Mouse (Mus musculus): ENCODE data around the gene Cryl1. TPM values are rescaled to one million over a fixed set of nuclear protein-coding genes. Genes with fewer than 3 reads are reported as not detected.
A peak's percentile ranks its signal among the peaks of the same experiment; 100 is the strongest.

Gene Cryl1
- polyA plus RNA-seq, 1 experiment from 2014 or later, result 153 TPM

DNA sequence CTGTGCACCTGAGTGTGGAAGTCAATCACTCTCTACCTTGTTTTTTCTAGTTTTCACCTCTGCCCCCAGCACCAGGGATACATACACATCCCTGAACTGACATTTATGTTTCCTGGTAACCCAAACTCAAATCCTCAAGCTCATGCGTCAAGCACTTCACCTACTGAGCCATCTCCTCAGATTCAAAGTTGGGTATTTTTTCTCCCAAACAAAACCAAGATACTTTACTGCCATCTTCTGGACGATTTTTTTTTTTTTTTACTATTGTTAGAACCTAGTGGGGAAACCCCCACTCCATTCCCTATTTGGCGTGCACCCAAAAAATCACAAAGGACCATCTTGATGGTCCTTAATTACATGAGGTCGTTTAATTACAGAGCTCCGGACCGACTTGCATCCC, 10.8 kb upstream of the Cryl1 start:
- Histone ChIP-seq H3K4me2 (replicated peaks; ENCODE audit: low read depth) (no peak overlapping the region), H3K9me3 (ENCODE audit: control insufficient read depth) (no peaks in the 10 kb centered on the region), H3K36me3 (ENCODE audit: control insufficient read depth, insufficient read depth) (no peaks in the 10 kb centered on the region), H3K27ac (ENCODE audit: low read depth, low read length) (no peak overlapping the region), H3K4me3 (ENCODE audit: low read depth, low read length) (no peak overlapping the region), H3K9ac (ENCODE audit: low read depth, low read length) (no peak overlapping the region), H3K4me1 (replicated peaks; ENCODE audit: control insufficient read depth, insufficient read depth, low read length) (no peaks in the 10 kb centered on the region), H3K27me3 (replicated peaks; ENCODE audit: control insufficient read depth, insufficient read depth, low read length) (no peaks in the 10 kb centered on the region)
- no peak for ATAC-seq
- WGBS, result 13% methylated on average over 6 of the region's 6 CpGs
- TF ChIP-seq CTCF (IDR thresholded peaks at IDR 0.05; ENCODE audit: low read depth), result peak; percentile 52

GRCm38 (mm10) chr14:57408100-57408499, 9.8 kb upstream of the Cryl1 start:
- 83% methylated on average over 8 of the region's 8 CpGs for WGBS

GRCm38 (mm10) chr14:57407039-57407987, 9.0 kb upstream of the Cryl1 start:
- H3K9me3 ChIP-seq (ENCODE audit: control insufficient read depth), result no peaks in the 10 kb centered on the region
- peak; percentile 72 for ATAC-seq
- H3K4me3 ChIP-seq (ENCODE audit: low read depth, low read length), result no peak overlapping the region
- H3K4me1 ChIP-seq (replicated peaks; ENCODE audit: control insufficient read depth, insufficient read depth, low read length), result no peaks in the 10 kb centered on the region
- TF ChIP-seq CTCF (IDR thresholded peaks at IDR 0.05; ENCODE audit: low read depth), result peak; percentile 77
- peak overlapping the region; percentile 43 for H3K4me2 ChIP-seq (replicated peaks; ENCODE audit: low read depth)
- peak overlapping the region; percentile 26; the same call in 1 of the 2 replicates for H3K9ac ChIP-seq (ENCODE audit: low read depth, low read length)
- no peaks in the 10 kb centered on the region for H3K27me3 ChIP-seq (replicated peaks; ENCODE audit: control insufficient read depth, insufficient read depth, low read length)
- H3K27ac ChIP-seq (ENCODE audit: low read depth, low read length), result no peak overlapping the region; the same call in 1 of the 2 replicates
- H3K36me3 ChIP-seq (ENCODE audit: control insufficient read depth, insufficient read depth), result no peaks in the 10 kb centered on the region
- 7% methylated on average over 12 of the region's 12 CpGs for WGBS

More at GRCm38 (mm10) chr14:57408100-57408499, 9.8 kb upstream of the Cryl1 start:
- Histone ChIP-seq H3K27me3 (replicated peaks; ENCODE audit: control insufficient read depth, insufficient read depth, low read length) (no peaks in the 10 kb centered on the region), H3K36me3 (ENCODE audit: control insufficient read depth, insufficient read depth) (no peaks in the 10 kb centered on the region), H3K4me1 (replicated peaks; ENCODE audit: control insufficient read depth, insufficient read depth, low read length) (no peaks in the 10 kb centered on the region), H3K27ac (ENCODE audit: low read depth, low read length) (no peak overlapping the region), H3K4me3 (ENCODE audit: low read depth, low read length) (no peak overlapping the region), H3K9me3 (ENCODE audit: control insufficient read depth) (no peaks in the 10 kb centered on the region), H3K4me2 (replicated peaks; ENCODE audit: low read depth) (no peak overlapping the region), H3K9ac (ENCODE audit: low read depth, low read length) (0 out of 2 replicates have a peak overlapping the region, but pooled peaks have one; percentile 26)
- ATAC-seq, result no peak
- no peak for TF ChIP-seq CTCF (IDR thresholded peaks at IDR 0.05; ENCODE audit: low read depth)

GRCm38 (mm10) chr14:57402815-57403214, 4.5 kb upstream of the Cryl1 start:
- ATAC-seq, result no peak
- H3K9me3 ChIP-seq (ENCODE audit: control insufficient read depth), result no peaks in the 10 kb centered on the region
- H3K4me3 ChIP-seq (ENCODE audit: low read depth, low read length), result no peak overlapping the region
- H3K27ac ChIP-seq (ENCODE audit: low read depth, low read length), result no peak overlapping the region
- no peaks in the 10 kb centered on the region for H3K27me3 ChIP-seq (replicated peaks; ENCODE audit: control insufficient read depth, insufficient read depth, low read length)
- H3K36me3 ChIP-seq (ENCODE audit: control insufficient read depth, insufficient read depth), result no peaks in the 10 kb centered on the region
- H3K9ac ChIP-seq (ENCODE audit: low read depth, low read length), result no peak overlapping the region
- TF ChIP-seq CTCF (IDR thresholded peaks at IDR 0.05; ENCODE audit: low read depth), result no peak
- H3K4me2 ChIP-seq (replicated peaks; ENCODE audit: low read depth), result no peak overlapping the region
- no peaks in the 10 kb centered on the region for H3K4me1 ChIP-seq (replicated peaks; ENCODE audit: control insufficient read depth, insufficient read depth, low read length)

DNA sequence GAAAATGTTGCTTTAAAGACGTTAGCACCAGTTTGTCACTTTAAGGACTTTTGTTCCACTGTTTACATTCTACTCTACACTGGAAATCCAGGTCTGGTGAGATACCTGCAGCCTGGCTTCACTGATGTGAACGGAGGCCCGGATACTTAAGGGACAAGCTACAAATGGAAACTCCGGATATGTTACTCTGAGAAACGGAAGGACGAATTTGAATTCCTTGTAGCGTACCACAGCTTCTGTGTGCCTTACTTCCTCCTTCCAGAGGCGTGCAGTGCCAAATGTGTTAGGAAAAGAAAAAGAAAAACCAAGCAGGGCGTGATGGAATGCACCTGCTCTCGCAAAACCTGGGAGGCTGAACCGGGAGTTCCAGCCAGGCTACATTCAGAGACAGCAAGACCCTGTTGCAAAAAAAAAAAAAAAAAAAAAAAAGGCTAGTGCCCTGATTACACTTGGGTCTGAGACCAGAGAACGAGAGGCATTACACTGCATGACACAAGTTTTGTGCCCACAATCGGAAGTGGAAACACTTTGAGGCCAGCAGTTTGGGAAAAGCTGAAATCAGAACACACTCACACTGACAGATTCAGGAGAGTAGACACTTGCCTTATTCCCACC, 591 bp upstream of the Cryl1 start:
- 3% methylated on average over 13 of the region's 13 CpGs for WGBS
- peak overlapping the region; percentile 68 for H3K4me3 ChIP-seq (ENCODE audit: low read depth, low read length)
- no peaks in the 10 kb centered on the region for H3K4me1 ChIP-seq (replicated peaks; ENCODE audit: control insufficient read depth, insufficient read depth, low read length)
- H3K36me3 ChIP-seq (ENCODE audit: control insufficient read depth, insufficient read depth), result no peaks in the 10 kb centered on the region
- peak; percentile 46 for ATAC-seq
- H3K27me3 ChIP-seq (replicated peaks; ENCODE audit: control insufficient read depth, insufficient read depth, low read length), result no peaks in the 10 kb centered on the region
- H3K4me2 ChIP-seq (replicated peaks; ENCODE audit: low read depth), result peak overlapping the region; percentile 87
- H3K9me3 ChIP-seq (ENCODE audit: control insufficient read depth), result no peaks in the 10 kb centered on the region
- H3K9ac ChIP-seq (ENCODE audit: low read depth, low read length), result no peak overlapping the region; the same call in 1 of the 2 replicates
- peak overlapping the region; percentile 95 for H3K27ac ChIP-seq (ENCODE audit: low read depth, low read length)
- TF ChIP-seq CTCF (IDR thresholded peaks at IDR 0.05; ENCODE audit: low read depth), result no peak

DNA sequence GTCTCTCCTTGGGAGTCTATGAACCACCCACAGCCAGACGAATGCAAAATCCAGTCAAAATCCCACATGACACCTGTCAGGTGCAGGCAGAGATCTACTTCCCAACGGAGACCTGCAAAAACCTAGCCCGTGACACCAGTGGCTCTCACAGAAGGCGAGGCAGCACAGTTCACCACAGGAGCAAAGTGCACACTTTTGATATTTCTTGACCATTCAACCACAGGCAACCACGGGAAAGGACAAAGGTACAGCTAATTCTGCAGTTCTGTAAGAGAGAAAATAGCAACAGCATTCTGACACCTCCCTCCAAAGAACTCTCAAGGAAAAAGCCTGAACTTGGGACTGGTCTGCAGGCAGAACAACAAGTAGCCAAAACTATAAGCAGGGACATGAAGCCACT, 1.1 kb downstream of the Cryl1 start:
- Histone ChIP-seq H3K4me3 (ENCODE audit: low read depth, low read length) (peak overlapping the region; percentile 68; the same call in 1 of the 2 replicates), H3K4me1 (replicated peaks; ENCODE audit: control insufficient read depth, insufficient read depth, low read length) (0 out of 2 replicates have a peak, but pooled peaks cover 4% of the 10 kb centered on the region), H3K4me2 (replicated peaks; ENCODE audit: low read depth) (peak overlapping the region; percentile 87), H3K9me3 (ENCODE audit: control insufficient read depth) (no peaks in the 10 kb centered on the region), H3K9ac (ENCODE audit: low read depth, low read length) (no peak overlapping the region), H3K27ac (ENCODE audit: low read depth, low read length) (peak overlapping the region; percentile 95), H3K27me3 (replicated peaks; ENCODE audit: control insufficient read depth, insufficient read depth, low read length) (no peaks in the 10 kb centered on the region), H3K36me3 (ENCODE audit: control insufficient read depth, insufficient read depth) (no peaks in the 10 kb centered on the region)
- TF ChIP-seq CTCF (IDR thresholded peaks at IDR 0.05; ENCODE audit: low read depth), result no peak
- no peak for ATAC-seq
- 44% methylated on average over 5 of the region's 5 CpGs for WGBS

All from intestine, postnatal 0 days (tissue).